Mouse (Mus musculus) spleen, adult 18-20 months (tissue): ENCODE data around the gene Smndc1.

ENCODE experiments used
- DNase-seq, 2 experiments: peaks; one replicate each; pipeline ENCODE4 v3.0.0; 2022; ENCODE audit warnings: mixed read lengths in 2 of 2

Smndc1 gene

DNA sequence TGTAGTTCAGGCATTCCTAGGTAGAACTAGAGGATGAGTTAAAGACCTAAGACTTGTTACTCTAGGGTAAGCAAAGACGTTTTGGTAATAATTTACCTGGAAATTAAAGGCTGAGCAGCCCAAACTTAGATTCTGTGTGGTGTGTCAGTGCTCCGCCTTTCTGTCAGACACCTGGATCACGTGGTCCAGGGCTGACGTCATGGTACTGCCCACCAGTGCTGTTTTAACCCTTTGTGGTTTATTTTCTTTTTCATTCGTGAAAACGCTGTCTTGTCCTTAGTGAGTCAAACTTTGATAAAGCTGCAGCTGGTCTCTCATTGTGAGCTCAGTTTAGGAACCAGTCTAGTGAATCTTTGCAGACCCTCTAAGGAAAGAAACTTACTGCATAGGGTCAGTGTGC lies 50.0 kb downstream of the Smndc1 start:
- DNase-seq: no peak

GRCm38 (mm10) chr19:53335241-53335640 lies 55.1 kb downstream of the Smndc1 start:
- DNase-seq: no peak

GRCm38 (mm10) chr19:53333730-53334129 lies 56.6 kb downstream of the Smndc1 start:
- DNase-seq: no peak

DNA sequence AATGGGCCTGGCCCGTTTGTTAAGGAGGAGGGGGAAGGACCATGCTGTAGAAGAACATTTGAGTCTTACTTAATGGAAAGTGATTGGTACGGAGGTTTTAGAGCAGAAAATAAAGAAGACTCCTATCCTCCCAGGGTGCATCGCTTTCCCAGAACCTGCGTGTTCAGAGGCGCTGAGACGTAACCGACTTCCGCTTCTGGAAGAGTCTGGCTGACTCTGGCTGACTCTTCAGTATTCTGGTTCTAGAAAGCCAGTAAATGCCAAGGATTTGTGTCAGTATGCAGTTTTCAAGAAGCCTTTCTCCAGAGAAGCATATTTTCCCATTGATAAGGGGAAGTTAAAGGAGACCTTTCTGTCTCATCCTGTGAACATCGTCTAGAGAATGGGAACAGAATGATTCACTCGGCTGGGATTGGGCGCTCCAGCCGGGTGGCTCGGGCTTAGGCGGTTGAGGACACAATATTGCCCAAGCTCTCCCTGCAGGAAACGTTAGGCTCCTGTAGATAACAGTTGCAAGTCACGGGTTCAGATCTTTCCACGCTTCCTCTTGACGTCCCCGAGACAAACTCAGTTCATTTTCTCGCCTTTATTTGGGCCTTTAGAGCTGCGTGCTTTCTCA lies 58.4 kb downstream of the Smndc1 start:
- no peak for DNase-seq

GRCm38 (mm10) chr19:53329992-53330381 lies 60.4 kb downstream of the Smndc1 start:
- peak; percentile 57 for DNase-seq
